Mouse (Mus musculus) monocyte, adult 59 days (primary cell): Measurements from ENCODE around the gene Fgd3. TPM values are rescaled to one million over a fixed set of nuclear protein-coding genes. Genes with fewer than 3 reads are reported as not detected.

Experiments used
- total RNA-seq, 2 experiments: library from RNA; stranded (reverse); gene quantifications; one replicate each; pipeline ENCODE4 v1.2.4; 2023

The Fgd3 gene
- 10 to 100 TPM; 63.3 to 70.7 TPM for total RNA-seq

DNA sequence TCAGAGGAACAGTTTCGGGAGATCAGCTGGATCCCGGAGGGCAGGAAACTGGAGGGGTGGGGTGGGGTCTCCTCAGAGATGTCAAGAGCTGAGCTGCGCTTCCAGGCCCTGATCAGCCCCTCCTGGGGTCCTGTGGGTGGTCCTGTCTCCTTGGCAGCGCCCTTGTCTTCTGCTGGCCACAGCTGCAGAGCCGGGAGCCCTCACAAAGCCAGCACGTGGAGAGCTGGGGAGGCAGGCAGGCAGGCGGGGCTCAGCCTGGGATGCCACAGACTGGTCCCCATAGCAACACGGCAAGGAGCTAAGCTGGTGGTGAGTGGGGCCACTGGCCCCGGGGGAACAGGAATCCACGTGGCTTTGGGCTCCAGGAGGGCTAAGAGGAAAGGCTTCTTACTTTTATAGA lies at the start of gene Fgd3:
Gene Fgd3 (minus strand): TSS at position 272 of the 400 bp plus-strand sequence.

DNA sequence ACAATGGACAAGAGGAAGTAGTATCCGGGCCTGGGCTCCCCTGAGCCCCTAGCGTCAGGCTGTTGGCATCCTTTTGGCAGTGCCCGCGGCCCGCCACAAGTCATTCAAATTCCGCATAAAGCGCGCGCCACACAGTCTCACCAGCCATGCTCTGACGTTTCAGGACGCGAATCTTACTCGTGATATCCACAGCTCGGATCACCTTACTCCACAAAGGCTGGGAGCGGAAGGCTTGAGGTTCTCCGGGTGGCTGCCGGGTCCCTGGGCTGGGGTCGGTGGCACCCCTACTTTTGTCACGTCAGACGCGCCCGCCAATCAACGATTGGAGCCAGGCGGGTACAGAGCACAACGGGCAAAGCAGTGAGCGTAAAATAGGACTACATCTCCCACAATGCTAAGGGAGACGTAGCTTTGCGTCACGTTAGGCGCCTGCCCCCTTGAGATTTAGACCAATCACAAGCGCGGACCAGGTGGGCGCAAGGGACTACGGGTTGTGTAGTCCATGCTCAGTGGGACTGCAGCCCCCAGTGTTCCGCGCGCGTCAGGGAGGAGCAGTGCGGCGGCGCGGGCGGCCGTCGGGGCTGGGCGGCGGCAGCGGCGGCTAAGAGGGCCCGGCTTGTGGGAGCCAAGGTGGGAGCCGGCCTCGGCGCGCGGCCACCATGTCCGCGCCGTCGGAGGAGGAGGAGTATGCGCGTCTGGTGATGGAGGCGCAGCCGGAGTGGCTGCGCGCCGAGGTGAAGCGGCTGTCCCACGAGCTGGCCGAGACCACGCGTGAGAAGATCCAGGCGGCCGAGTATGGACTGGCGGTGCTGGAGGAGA lies 21.1 kb upstream of the Fgd3 start, which contains the start of gene Bicd2:
Gene Bicd2 (plus strand): TSS at position 574 of the 819 bp plus-strand sequence.

DNA sequence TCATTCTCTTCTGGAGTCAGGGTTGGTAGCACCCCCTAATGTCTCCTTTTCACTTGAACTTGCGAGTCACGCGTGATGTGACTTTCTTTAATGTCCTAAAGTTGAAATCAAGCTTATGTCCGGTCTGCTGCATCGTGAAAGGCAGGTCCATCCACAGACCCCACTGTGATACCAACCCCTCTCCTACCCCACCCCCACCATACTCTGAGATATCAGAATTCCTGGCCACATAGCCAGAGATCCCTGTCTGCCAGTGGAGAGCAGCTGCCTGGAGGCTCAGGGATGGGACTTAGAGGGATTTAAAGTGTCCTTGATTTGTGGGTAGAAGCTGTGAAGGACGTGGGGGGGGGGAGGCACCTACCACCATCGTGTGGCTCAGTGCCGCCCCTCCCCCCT lies 71.6 kb downstream of the Fgd3 start, which contains the start of gene Susd3:
Gene Susd3 (minus strand): TSS at position 240 of the 396 bp plus-strand sequence.

GRCm38 (mm10) chr13:49215504-49216219 lies 104.4 kb downstream of the Fgd3 start, which contains the start of gene Card19:
TSS of gene Card19 (minus strand) at chr13:49216037.

Other genes with a start within 250 kb of the Fgd3 start
- gene Wnk2, start 172.3 kb downstream of the Fgd3 start, total RNA-seq = under 1 TPM; 0.24 to 0.31 TPM
- gene Ninj1, start 132.8 kb downstream of the Fgd3 start, total RNA-seq = 100 to 1,000 TPM; 202 to 219 TPM
- 100 to 1,000 TPM; 174 to 202 TPM for gene Card19, start 104.3 kb downstream of the Fgd3 start, total RNA-seq
- gene Susd3, start 71.6 kb downstream of the Fgd3 start, total RNA-seq = 10 to 100 TPM; 87.8 to 88.0 TPM
- gene Bicd2, start 21.3 kb upstream of the Fgd3 start, total RNA-seq = 10 to 100 TPM; 26.6 to 28.2 TPM
- gene Ippk, start 100.9 kb upstream of the Fgd3 start, total RNA-seq = 1 to 10 TPM; 4.7 to 4.9 TPM
- gene Tes3-ps, start 173.0 kb upstream of the Fgd3 start, total RNA-seq = under 1 TPM; 0.94 TPM
- not detected for gene Ecm2, start 184.5 kb upstream of the Fgd3 start, total RNA-seq
- not detected for gene Aspn, start 224.1 kb upstream of the Fgd3 start, total RNA-seq